Mouse (Mus musculus): ENCODE results near the gene Klhl22. TPM values are rescaled to one million over a fixed set of nuclear protein-coding genes. Genes with fewer than 3 reads are reported as not detected.

Klhl22 gene
- polyA plus RNA-seq (2012; ENCODE audit: insufficient read depth, insufficient read length, missing spikeins), result 9.3 and 12.4 TPM in 2 replicates

- H3K27ac ChIP-seq (ENCODE audit: insufficient read depth, low read depth, low read length), result peak within 1 kb of the TSS; percentile 6; the same call in 1 of the 2 replicates
- H3K4me1 ChIP-seq (ENCODE audit: control insufficient read depth, insufficient read depth, low read length), result peaks cover 15% of the 10 kb centered on the region
- H3K4me3 ChIP-seq (ENCODE audit: insufficient read depth, low read length), result peak within 1 kb of the TSS; percentile 52
- TF ChIP-seq POLR2A (IDR thresholded peaks at IDR 0.05; ENCODE audit: borderline replicate concordance, low read depth, low read length), result no peak
- TF ChIP-seq CTCF (IDR thresholded peaks at IDR 0.05; ENCODE audit: low read depth, low read length), result no peak
These were observed at the start of gene Klhl22 for GRCm38 (mm10) chr16:17759344-17759773. Gene Klhl22, plus strand, starts transcription at chr16:17759618.

- peaks cover 14% of the 10 kb centered on the region for H3K4me1 ChIP-seq (ENCODE audit: control insufficient read depth, insufficient read depth, low read length)
- no peak overlapping the region for H3K27ac ChIP-seq (ENCODE audit: insufficient read depth, low read depth, low read length)
- no peak overlapping the region for H3K4me3 ChIP-seq (ENCODE audit: insufficient read depth, low read length)
- no peak for TF ChIP-seq POLR2A (IDR thresholded peaks at IDR 0.05; ENCODE audit: borderline replicate concordance, low read depth, low read length)
- no peak for TF ChIP-seq CTCF (IDR thresholded peaks at IDR 0.05; ENCODE audit: low read depth, low read length)
These were observed 41.6 kb upstream of the Klhl22 start for GRCm38 (mm10) chr16:17717791-17718190.

GRCm38 (mm10) chr16:17721114-17721808, 38.2 kb upstream of the Klhl22 start:
- Histone ChIP-seq H3K27ac (ENCODE audit: insufficient read depth, low read depth, low read length) (peak overlapping the region; percentile 79), H3K4me3 (ENCODE audit: insufficient read depth, low read length) (peak overlapping the region; percentile 77), H3K4me1 (ENCODE audit: control insufficient read depth, insufficient read depth, low read length) (peaks cover 14% of the 10 kb centered on the region)
- TF ChIP-seq CTCF (IDR thresholded peaks at IDR 0.05; ENCODE audit: low read depth, low read length), result no peak
- no peak for TF ChIP-seq POLR2A (IDR thresholded peaks at IDR 0.05; ENCODE audit: borderline replicate concordance, low read depth, low read length)

- Histone ChIP-seq H3K4me1 (ENCODE audit: control insufficient read depth, insufficient read depth, low read length) (peaks cover 17% of the 10 kb centered on the region), H3K4me3 (ENCODE audit: insufficient read depth, low read length) (peak overlapping the region; percentile 77), H3K27ac (ENCODE audit: insufficient read depth, low read depth, low read length) (peak overlapping the region; percentile 79)
- TF ChIP-seq POLR2A (IDR thresholded peaks at IDR 0.05; ENCODE audit: borderline replicate concordance, low read depth, low read length) (no peak), CTCF (IDR thresholded peaks at IDR 0.05; ENCODE audit: low read depth, low read length) (no peak)
These were observed 37.5 kb upstream of the Klhl22 start for GRCm38 (mm10) chr16:17721822-17722460.

GRCm38 (mm10) chr16:17722461-17723324, 36.7 kb upstream of the Klhl22 start:
- Histone ChIP-seq H3K4me3 (ENCODE audit: insufficient read depth, low read length) (peak overlapping the region; percentile 77), H3K27ac (ENCODE audit: insufficient read depth, low read depth, low read length) (peak overlapping the region; percentile 79), H3K4me1 (ENCODE audit: control insufficient read depth, insufficient read depth, low read length) (peaks cover 19% of the 10 kb centered on the region)
- TF ChIP-seq POLR2A (IDR thresholded peaks at IDR 0.05; ENCODE audit: borderline replicate concordance, low read depth, low read length), result no peak
- no peak for TF ChIP-seq CTCF (IDR thresholded peaks at IDR 0.05; ENCODE audit: low read depth, low read length)

- no peak overlapping the region for H3K4me3 ChIP-seq (ENCODE audit: insufficient read depth, low read length)
- no peak for TF ChIP-seq POLR2A (IDR thresholded peaks at IDR 0.05; ENCODE audit: borderline replicate concordance, low read depth, low read length)
- TF ChIP-seq CTCF (IDR thresholded peaks at IDR 0.05; ENCODE audit: low read depth, low read length), result no peak
- no peak overlapping the region for H3K27ac ChIP-seq (ENCODE audit: insufficient read depth, low read depth, low read length)
- H3K4me1 ChIP-seq (ENCODE audit: control insufficient read depth, insufficient read depth, low read length), result peaks cover 19% of the 10 kb centered on the region
These were observed 36.1 kb upstream of the Klhl22 start for GRCm38 (mm10) chr16:17723325-17723626.

GRCm38 (mm10) chr16:17724448-17724847, 35.0 kb upstream of the Klhl22 start:
- Histone ChIP-seq H3K4me3 (ENCODE audit: insufficient read depth, low read length) (no peak overlapping the region), H3K27ac (ENCODE audit: insufficient read depth, low read depth, low read length) (no peak overlapping the region), H3K4me1 (ENCODE audit: control insufficient read depth, insufficient read depth, low read length) (peaks cover 16% of the 10 kb centered on the region)
- no peak for TF ChIP-seq CTCF (IDR thresholded peaks at IDR 0.05; ENCODE audit: low read depth, low read length)
- TF ChIP-seq POLR2A (IDR thresholded peaks at IDR 0.05; ENCODE audit: borderline replicate concordance, low read depth, low read length), result no peak

GRCm38 (mm10) chr16:17727179-17727861, 32.1 kb upstream of the Klhl22 start:
- Histone ChIP-seq H3K4me1 (ENCODE audit: control insufficient read depth, insufficient read depth, low read length) (peaks cover 5% of the 10 kb centered on the region), H3K27ac (ENCODE audit: insufficient read depth, low read depth, low read length) (no peak overlapping the region), H3K4me3 (ENCODE audit: insufficient read depth, low read length) (peak overlapping the region; percentile 11; the same call in 1 of the 2 replicates)
- TF ChIP-seq CTCF (IDR thresholded peaks at IDR 0.05; ENCODE audit: low read depth, low read length) (no peak), POLR2A (IDR thresholded peaks at IDR 0.05; ENCODE audit: borderline replicate concordance, low read depth, low read length) (no peak)

- no peak overlapping the region for H3K4me3 ChIP-seq (ENCODE audit: insufficient read depth, low read length)
- TF ChIP-seq POLR2A (IDR thresholded peaks at IDR 0.05; ENCODE audit: borderline replicate concordance, low read depth, low read length) (no peak), CTCF (IDR thresholded peaks at IDR 0.05; ENCODE audit: low read depth, low read length) (no peak)
- peaks cover 5% of the 10 kb centered on the region for H3K4me1 ChIP-seq (ENCODE audit: control insufficient read depth, insufficient read depth, low read length)
- H3K27ac ChIP-seq (ENCODE audit: insufficient read depth, low read depth, low read length), result no peak overlapping the region
These were observed 29.4 kb upstream of the Klhl22 start for GRCm38 (mm10) chr16:17729974-17730373.

All from bone marrow macrophage, adult 2 months (primary cell).